8 mouse cellular contexts compared by ENCODE assay signal in the genomic region with DNA sequence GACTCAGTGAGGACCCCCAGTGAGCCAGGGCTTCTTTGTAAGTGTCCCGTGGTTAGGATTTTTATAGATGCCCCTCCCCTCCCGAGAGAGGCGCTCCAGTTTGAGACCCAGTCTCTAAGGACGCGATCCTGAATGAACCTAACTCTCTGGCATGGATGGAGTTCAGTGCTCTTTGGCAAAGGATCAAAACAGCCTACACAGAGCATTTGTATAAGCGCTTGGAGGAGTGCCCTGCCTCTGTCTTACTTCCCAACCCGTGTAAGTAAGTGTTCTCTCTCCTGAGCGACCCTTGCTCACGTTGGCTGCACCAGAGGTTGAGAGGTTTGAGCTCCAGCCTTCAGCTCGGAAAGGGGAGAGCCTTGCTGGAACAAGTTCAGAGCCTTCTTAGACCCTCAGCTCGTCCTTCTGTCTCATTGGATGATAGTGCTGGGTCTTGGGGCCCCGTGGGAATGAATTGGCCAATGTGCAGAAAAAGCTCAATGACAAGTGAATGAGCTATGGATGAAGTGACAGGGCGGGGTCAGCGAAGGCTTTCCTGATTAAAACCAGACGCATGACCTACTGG. TPM values are rescaled to one million over a fixed set of nuclear protein-coding genes. Genes with fewer than 3 reads are reported as not detected.
DNase-seq lines count a peak whose midpoint lies in the region; TF ChIP-seq lines count a peak whose summit lies in the region.

No protein-coding gene starts in this region.

- no peak for TF ChIP-seq CTCF in embryonic fibroblast, embryonic 13.5 days (IDR thresholded peaks at IDR 0.05; ENCODE audit: borderline replicate concordance, insufficient read depth, low read length)
- no peak for TF ChIP-seq CTCF in kidney, adult 2 months (conservative IDR thresholded peaks at IDR 0.05; ENCODE audit: insufficient read depth, insufficient read length, low read depth, low read length)
- no peak for TF ChIP-seq CTCF in thymus, adult 2 months (IDR thresholded peaks at IDR 0.05; ENCODE audit: borderline replicate concordance, control insufficient read depth, extremely low read depth, insufficient read depth, low read length, poor library complexity)

- no peaks in the 10 kb centered on the region for H3K27me3 ChIP-seq in kidney, adult 2 months (replicated peaks; ENCODE audit: control insufficient read depth, insufficient read depth, low read length)
- no peaks in the 10 kb centered on the region for H3K27me3 ChIP-seq in thymus, adult 2 months (ENCODE audit: control insufficient read depth, insufficient read depth, low read length)

- no peak for TF ChIP-seq POLR2A in embryonic fibroblast, embryonic 13.5 days (IDR thresholded peaks at IDR 0.05; ENCODE audit: low read depth, low read length)
- no peak for TF ChIP-seq POLR2A in kidney, adult 2 months (IDR thresholded peaks at IDR 0.05; ENCODE audit: low read depth, low read length)
- no peak for TF ChIP-seq POLR2A in thymus, adult 2 months (IDR thresholded peaks at IDR 0.05; ENCODE audit: control insufficient read depth, extremely low read depth, insufficient read depth, low read length, poor library complexity)

- peaks cover 2% of the 10 kb centered on the region; the same call in 1 of the 2 replicates for H3K4me1 ChIP-seq in embryonic fibroblast, embryonic 13.5 days (ENCODE audit: control insufficient read depth, insufficient read depth, low read length)
- no peaks in the 10 kb centered on the region for H3K4me1 ChIP-seq in kidney, adult 2 months (ENCODE audit: control insufficient read depth, insufficient read depth, low read length)
- H3K4me1 ChIP-seq in thymus, adult 2 months (replicated peaks; ENCODE audit: control insufficient read depth, insufficient read depth, low read length), result peaks cover 4% of the 10 kb centered on the region

- no peak overlapping the region for H3K4me3 ChIP-seq in embryonic fibroblast, embryonic 13.5 days (ENCODE audit: insufficient read depth, low read length)
- H3K4me3 ChIP-seq in kidney, adult 2 months (ENCODE audit: insufficient read depth, low read depth, low read length), result no peak overlapping the region
- H3K4me3 ChIP-seq in thymus, adult 2 months (ENCODE audit: control insufficient read depth, insufficient read depth, low read length), result no peak overlapping the region

- H3K36me3 ChIP-seq in kidney, adult 2 months (ENCODE audit: control insufficient read depth, insufficient read depth, low read length), result no peaks in the 10 kb centered on the region
- no peaks in the 10 kb centered on the region; the same call in none of the 2 replicates for H3K36me3 ChIP-seq in thymus, adult 2 months (ENCODE audit: control insufficient read depth, insufficient read depth, low read length)

- intact Hi-C loops in left cerebral cortex, postnatal 4 days (cut with DNase I), result no loop called here
- intact Hi-C loops in left cerebral cortex, postnatal 36 days (cut with DNase I), result no loop called here

- peak overlapping the region; percentile 74 for H3K27ac ChIP-seq in embryonic fibroblast, embryonic 13.5 days (ENCODE audit: insufficient read depth, low read length)
- H3K27ac ChIP-seq in kidney, adult 2 months (ENCODE audit: insufficient read depth, low read depth, low read length), result no peak overlapping the region
- H3K27ac ChIP-seq in thymus, adult 2 months (ENCODE audit: control insufficient read depth, insufficient read depth, low read length), result no peak overlapping the region

- peak; percentile 4 for DNase-seq in left cerebral cortex, postnatal 4 days
- DNase-seq in left cerebral cortex, postnatal 36 days (ENCODE audit: low spot score in 2 of 2), result no peak
- DNase-seq in kidney, adult 2 months, result peak; percentile 66
- peak; percentile 56 for DNase-seq in mesoderm, embryonic 11.5 days (ENCODE audit: low read depth, low spot score)
- DNase-seq in retina, postnatal 1 day, result no peak
- no peak for DNase-seq in ovary, adult 18-20 months (ENCODE audit: low spot score)
- DNase-seq in thymus, adult 2 months, result no peak

- WGBS in kidney, adult 2 months, result 75% methylated on average over 15 of the region's 15 CpGs
- 95% methylated on average over 15 of the region's 15 CpGs for WGBS in thymus, adult 2 months

RNA-seq across cellular contexts. Expression of gene Taok3, which starts 33.7 kb away (rescaled TPM):
- 10 to 100 TPM; 80.6 to 85.3 TPM for total RNA-seq in left cerebral cortex, postnatal 4 days (2021)
- 10 to 100 TPM; 53.2 to 60.9 TPM for total RNA-seq in left cerebral cortex, postnatal 36 days (2021)
- polyA plus RNA-seq in embryonic fibroblast, embryonic 13.5 days (2011; ENCODE audit: insufficient read length, low read depth, missing spikeins), result 25.1 and 33.9 TPM in 2 replicates
- 11.1 and 11.3 TPM in 2 replicates for polyA plus RNA-seq in kidney, adult 2 months (2012; rRNA removed)
- 43.5 and 50.8 TPM in 2 replicates for polyA plus RNA-seq in thymus, adult 2 months (2012; rRNA removed)

RNA-seq across cellular contexts. Expression of gene Suds3, which starts 37.7 kb away (rescaled TPM):
- 10 to 100 TPM; 81.4 to 81.6 TPM for total RNA-seq in left cerebral cortex, postnatal 4 days (2021)
- total RNA-seq in left cerebral cortex, postnatal 36 days (2021), result 100 to 1,000 TPM; 134 to 147 TPM
- polyA plus RNA-seq in embryonic fibroblast, embryonic 13.5 days (2011; ENCODE audit: insufficient read length, low read depth, missing spikeins), result 55.7 and 72.1 TPM in 2 replicates
- 84.9 and 85.8 TPM in 2 replicates for polyA plus RNA-seq in kidney, adult 2 months (2012; rRNA removed)
- polyA plus RNA-seq in thymus, adult 2 months (2012; rRNA removed), result 108 and 113 TPM in 2 replicates

Comparison
In these comparisons a context has a peak if more than half of its experiments do, and no peak if none do; other contexts are left out.
1. DNase-seq: peak in left cerebral cortex, postnatal 4 days (single experiment), kidney, adult 2 months (single experiment) and mesoderm, embryonic 11.5 days (single experiment); none in left cerebral cortex, postnatal 36 days (0 of 2), retina, postnatal 1 day (single experiment), ovary, adult 18-20 months (single experiment) and thymus, adult 2 months (single experiment).